Mouse (Mus musculus) olfactory bulb, adult 2 months (tissue): ENCODE data around the gene Ppme1.

Experiments
- CTCF ChIP-seq: fragments of 200-500 bp; IDR thresholded peaks from 2 replicates; pipeline ENCODE4 v1.5.1; 2012; ENCODE audit warnings: low read depth, mild to moderate bottlenecking, low read length, moderate library complexity; ENCODE audit not compliant: insufficient read depth
- POLR2A ChIP-seq: fragments of 200-500 bp; IDR thresholded peaks from 2 replicates; pipeline ENCODE4 v1.6.1; 2012; ENCODE audit warnings: mild to moderate bottlenecking, low read depth, low read length, moderate library complexity; ENCODE audit not compliant: insufficient read depth

DNA sequence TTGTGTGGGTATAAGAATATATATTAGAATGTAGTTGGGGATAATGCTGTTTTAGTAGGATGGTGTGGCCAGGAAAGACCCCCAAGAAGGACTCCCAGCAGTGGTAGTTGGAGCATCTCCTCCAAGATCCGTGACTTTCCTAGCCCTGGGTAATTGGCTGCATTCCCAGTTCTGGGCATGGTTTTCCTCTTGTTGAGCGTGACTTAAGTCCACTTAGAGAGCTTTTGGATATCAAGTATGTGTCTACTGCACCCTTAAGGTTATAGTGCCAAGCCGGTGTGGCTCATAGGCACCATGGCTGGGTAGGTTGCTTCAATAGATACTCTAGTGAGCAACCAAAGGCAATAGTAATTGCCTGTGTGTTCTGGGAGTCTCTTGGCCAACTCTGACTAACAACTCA lies 48.4 kb downstream of the Ppme1 start:
- TF ChIP-seq CTCF: no peak
- no peak for TF ChIP-seq POLR2A
